Mouse (Mus musculus) adipose tissue, adult 10 weeks (tissue): ENCODE data around the gene Gm10283. TPM values are rescaled to one million over a fixed set of nuclear protein-coding genes. Genes with fewer than 3 reads are reported as not detected.

Experiments
- polyA plus RNA-seq: library from polyadenylated mRNA; stranded (reverse); fragments of 350-450 nt; fragmentation: Illumina TruSeq; extraction: RNeasy Lipid Tissue Mini Kit (QIAGEN cat#74804); gene quantifications from one replicate; pipeline ENCODE4 v1.2.3, GENCODE M21; 2014; ENCODE audit warnings: low read depth, low replicate concordance

Gm10283 gene
- not detected for polyA plus RNA-seq

DNA sequence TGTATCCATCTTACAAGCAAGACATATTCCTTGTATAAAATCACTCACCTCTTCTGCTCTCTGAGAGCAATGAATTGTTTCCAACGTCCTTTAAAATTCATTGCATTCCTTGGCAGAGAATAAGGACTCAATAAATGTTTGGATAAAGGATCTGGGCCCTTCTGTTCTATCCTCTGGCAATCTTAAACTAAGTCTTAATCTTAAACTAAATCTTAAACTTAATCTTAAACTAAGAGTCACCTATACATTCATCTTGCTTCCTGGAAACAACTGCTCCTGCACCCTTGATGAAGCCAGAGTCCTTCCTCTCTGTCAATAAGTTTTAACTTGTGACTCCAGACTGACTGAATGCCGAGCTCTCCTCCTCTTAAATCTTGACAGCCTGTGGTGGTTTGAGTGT is at the start of gene Gm10283:
Gene Gm10283, minus strand, starts transcription at position 101 of the 400 bp plus-strand sequence.

DNA sequence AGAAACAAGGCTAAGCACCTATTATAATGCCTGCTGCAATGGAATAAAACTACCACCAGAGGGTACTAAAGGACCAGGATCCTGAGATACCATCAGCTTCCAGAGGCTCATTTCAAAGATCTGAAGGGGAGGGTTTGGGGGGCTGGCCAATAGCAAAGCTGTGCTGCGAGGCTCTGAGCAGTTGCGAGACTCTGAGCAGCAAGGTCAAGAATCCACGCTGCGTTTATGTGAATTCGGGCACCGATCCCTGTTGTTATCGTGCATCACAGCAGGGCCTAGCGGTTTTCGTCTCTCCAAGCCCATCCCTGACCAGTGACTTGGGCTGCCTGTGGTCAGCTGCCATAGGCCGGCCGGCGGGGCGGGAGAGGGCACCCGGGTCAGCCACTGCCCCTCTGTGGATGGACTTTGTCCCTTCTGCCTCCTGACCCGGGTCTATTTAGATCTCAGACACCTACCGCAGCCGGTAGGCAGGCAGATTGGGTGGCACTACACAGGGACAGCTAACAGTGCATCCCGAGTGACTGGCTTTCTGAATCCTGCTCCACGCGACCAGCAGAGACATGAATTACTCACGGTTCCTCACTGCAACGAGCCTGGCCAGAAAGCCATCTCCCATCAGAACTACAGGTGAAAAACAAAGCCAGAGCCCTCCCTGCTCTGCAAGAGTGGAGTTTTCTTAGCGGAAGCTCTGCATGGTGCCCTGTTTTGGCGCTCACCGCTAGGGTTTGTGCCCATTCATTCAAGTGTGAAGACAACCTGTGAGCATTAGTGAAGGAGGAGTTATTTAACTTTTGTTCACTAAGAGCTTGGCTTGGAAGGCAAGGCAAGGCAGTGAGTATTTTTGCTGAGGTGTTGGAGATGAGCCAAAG is 2.9 kb upstream of the Gm10283 start, which contains the start of gene Aadat:
Gene Aadat, plus strand, starts transcription at position 280 of the 869 bp plus-strand sequence.

Other genes starting within 250 kb of the Gm10283 start
- 0.20 TPM for gene Aadat, start 2.7 kb upstream of the Gm10283 start, polyA plus RNA-seq
- 36.2 TPM for gene Mfap3l, start 129.6 kb upstream of the Gm10283 start, polyA plus RNA-seq